Mouse (Mus musculus) E14TG2a.4 (cell line): ENCODE data around the gene Defb29.

Experiments
- H3K27me3 ChIP-seq: 2 replicates; pipeline ENCODE4 v1.6.1; 2014; ENCODE audit warnings: low read length, control low read depth; ENCODE audit not compliant: insufficient read depth
- H3K36me3 ChIP-seq: 2 replicates; pipeline ENCODE4 v1.6.1; 2014; ENCODE audit warnings: low read length, control low read depth; ENCODE audit not compliant: insufficient read depth
- H3K4me1 ChIP-seq: replicated peaks from 2 replicates; pipeline ENCODE4 v1.6.1; 2014; ENCODE audit warnings: low read depth, low read length, control low read depth
- H3K4me3 ChIP-seq: replicated peaks from 2 replicates; pipeline ENCODE4 v1.5.1; 2014; ENCODE audit warnings: mild to moderate bottlenecking, low read length
- H3K9me3 ChIP-seq: 2 replicates; pipeline ENCODE4 v1.6.1; 2014; ENCODE audit warnings: low read length, control low read depth
- CTCF ChIP-seq: conservative IDR thresholded peaks from 2 replicates; pipeline ENCODE4 v1.5.1; 2014; ENCODE audit warnings: low read length
- NANOG ChIP-seq: IDR thresholded peaks from 2 replicates; pipeline ENCODE4 v1.6.1; 2014; ENCODE audit warnings: borderline replicate concordance, low read length, mixed read lengths
- POU5F1 ChIP-seq: IDR thresholded peaks from 2 replicates; pipeline ENCODE4 v1.6.1; 2014; ENCODE audit warnings: low read length, borderline replicate concordance

The Defb29 gene

DNA sequence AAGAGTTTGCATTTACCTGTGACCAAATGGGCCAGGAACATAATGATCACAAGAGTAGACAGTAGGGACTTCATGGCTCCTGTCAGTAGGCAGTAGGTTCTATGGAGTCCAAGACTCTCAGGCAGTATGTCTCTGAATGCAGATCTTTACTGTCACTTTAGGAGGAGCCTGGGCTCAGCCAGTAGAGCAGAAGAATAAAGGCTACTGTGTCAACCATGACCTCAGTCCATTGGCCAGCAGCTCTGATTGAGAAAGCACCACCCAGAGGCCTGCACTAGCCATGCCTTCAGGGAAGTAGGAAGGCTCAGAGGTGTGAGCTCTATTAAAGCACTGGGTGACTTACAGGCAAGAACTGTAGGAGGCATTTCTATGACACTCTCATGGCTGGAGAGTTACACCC is 49.9 kb downstream of the Defb29 start, which contains the start of gene Defb22:
Gene Defb22, minus strand, starts transcription at position 101 of the 400 bp plus-strand sequence.
- TF ChIP-seq POU5F1 (no peak), CTCF (no peak), NANOG (no peak)
- no peaks in the 10 kb centered on the region for H3K36me3 ChIP-seq
- peaks cover 11% of the 10 kb centered on the region for H3K9me3 ChIP-seq
- no peak within 1 kb of the TSS for H3K4me3 ChIP-seq
- H3K27me3 ChIP-seq: no peaks in the 10 kb centered on the region; the same call in 1 of the 2 replicates
- H3K4me1 ChIP-seq: no peaks in the 10 kb centered on the region
